Mouse (Mus musculus) embryonic stem cell, embryonic (primary cell): ENCODE results near the gene Hist1h4f.
"Not testable (repeated sequence)": the region's sequence is repeated elsewhere in the genome, so short reads cannot be mapped to it uniquely, and the experiment has no call there.

Experiments used
- CTCF ChIA-PET, 4 experiments: fragments of 300-600 bp in 2 of 4; fragments of 350-600 bp in 2 of 4; sonication (Branson Sonifier 250); formaldehyde crosslinking; loops; one replicate each; lab custom pipeline; 2022; ENCODE audit warnings: inconsistent platforms in 2 of 4; lab: Charles Lee
- POLR2A ChIA-PET, 4 experiments: fragments of 300-600 bp in 2 of 4; fragments of 350-600 bp in 2 of 4; sonication (Branson Sonifier 250); formaldehyde crosslinking; loops; one replicate each; lab custom pipeline; 2022; ENCODE audit warnings: antibody characterized with exemption in 4 of 4, inconsistent platforms in 1 of 4; lab: Charles Lee

Hist1h4f gene

GRCm38 (mm10) chr13:23551931-23552914 lies 775 bp upstream of the Hist1h4f start:
- POLR2A ChIA-PET: interaction anchor here (0.5 to 11.8 kb wide), 61 partner anchors 9 to 1515 kb away, joined by 3 to 692 read pairs (median 9); partner anchors contain the start of genes Hist1h2af (in 4 of the 4), Hist1h2bf (in 4 of the 4), Hist1h2ac (in 3 of the 4) and Hist1h2ad (in 3 of the 4)

GRCm38 (mm10) chr13:23550761-23551145 lies 695 bp downstream of the Hist1h4f start:
- ChIA-PET CTCF (interaction anchor here in 2 of 4 experiments (0.6 to 1.2 kb wide), 2 partner anchors 53 to 146 kb away, joined by 3 read pairs; no protein-coding TSS in a partner anchor), POLR2A (interaction anchor here (0.6 to 11.8 kb wide), 77 partner anchors 8 to 1508 kb away, joined by 3 to 692 read pairs (median 6); partner anchors contain the start of genes Hist1h2af (in 4 of the 4), Hist1h2ac (in 3 of the 4), Hist1h2ae (in 3 of the 4) and Hist1h2bc (in 3 of the 4))

More at GRCm38 (mm10) chr13:23551931-23552914, 775 bp upstream of the Hist1h4f start:
- CTCF ChIA-PET: interaction anchor here in 1 of 4 experiments (1.2 kb wide), 1 partner anchor 145 kb away, joined by 3 read pairs; no protein-coding TSS in a partner anchor

- POLR2A ChIA-PET: interaction anchor here in 3 of 4 experiments (0.5 to 24.7 kb wide), 24 partner anchors 7 to 193 kb away, joined by 3 to 692 read pairs (median 5); partner anchors contain the start of genes Hist1h2af (in 3 of the 3), Hist1h1d (in 2 of the 3), Hist1h4f (in 2 of the 3) and Hist1h4h (in 2 of the 3)
- CTCF ChIA-PET: interaction anchor here in 1 of 4 experiments (1.0 kb wide), 1 partner anchor 199 kb away, joined by 3 read pairs; no protein-coding TSS in a partner anchor
Observed at GRCm38 (mm10) chr13:23546694-23547093, 4.8 kb downstream of the Hist1h4f start.

- POLR2A ChIA-PET: interaction anchor here in 3 of 4 experiments (0.8 to 24.7 kb wide), 15 partner anchors 8 to 143 kb away, joined by 3 to 692 read pairs (median 10); partner anchors contain the start of genes Hist1h1d (in 2 of the 3), Hist1h2ae (in 2 of the 3), Hist1h2af (in 2 of the 3) and Hist1h2bg (in 2 of the 3)
Observed at GRCm38 (mm10) chr13:23544787-23545120, 6.7 kb downstream of the Hist1h4f start.

GRCm38 (mm10) chr13:23543965-23544786 lies 7.3 kb downstream of the Hist1h4f start, which contains the start of gene Hist1h3f:
Gene Hist1h3f, plus strand, starts transcription at chr13:23544052.
- POLR2A ChIA-PET: interaction anchor here (0.7 to 24.7 kb wide), 29 partner anchors 9 to 1501 kb away, joined by 3 to 692 read pairs (median 10); partner anchors contain the start of genes Hist1h2ae (in 3 of the 4), Hist1h2bg (in 3 of the 4), Hist1h4h (in 3 of the 4) and Hist1h1d (in 2 of the 4)
- CTCF ChIA-PET: no interaction called here

More at GRCm38 (mm10) chr13:23544787-23545120, 6.7 kb downstream of the Hist1h4f start:
- CTCF ChIA-PET: not testable (repeated sequence)

- POLR2A ChIA-PET: interaction anchor here (0.6 to 24.7 kb wide), 51 partner anchors 8 to 1500 kb away, joined by 3 to 692 read pairs (median 5); partner anchors contain the start of genes Hist1h2ac (in 3 of the 4), Hist1h2ae (in 3 of the 4), Hist1h2af (in 3 of the 4) and Hist1h2bg (in 3 of the 4)
- CTCF ChIA-PET: interaction anchor here in 2 of 4 experiments (0.8 to 1.1 kb wide), 2 partner anchors 10 to 78 kb away, joined by 3 read pairs; partner anchors contain the start of genes Btn1a1 (in 1 of the 2) and Hist1h2af (in 1 of the 2)
Observed at GRCm38 (mm10) chr13:23542999-23543607, 8.3 kb downstream of the Hist1h4f start, which contains the start of gene Hist1h2bh. Gene Hist1h2bh, minus strand, starts transcription at chr13:23543392.

GRCm38 (mm10) chr13:23542225-23542980 lies 9.0 kb downstream of the Hist1h4f start:
- CTCF ChIA-PET: interaction anchor here in 2 of 4 experiments (0.8 to 1.1 kb wide), 2 partner anchors 9 to 77 kb away, joined by 3 read pairs; partner anchors contain the start of genes Btn1a1 (in 1 of the 2) and Hist1h2af (in 1 of the 2)
- POLR2A ChIA-PET: interaction anchor here (0.6 to 24.7 kb wide), 60 partner anchors 8 to 221 kb away, joined by 3 to 692 read pairs (median 5); partner anchors contain the start of genes Hist1h2ac (in 3 of the 4), Hist1h2af (in 3 of the 4), Hist1h4f (in 3 of the 4) and Hist1h4h (in 3 of the 4)

- POLR2A ChIA-PET: interaction anchor here (0.5 to 24.7 kb wide), 50 partner anchors 7 to 1712 kb away, joined by 3 to 692 read pairs (median 6); partner anchors contain the start of genes Hist1h2ae (in 3 of the 4), Hist1h2bg (in 3 of the 4), Hist1h4d (in 3 of the 4) and Hist1h4f (in 3 of the 4)
- CTCF ChIA-PET: interaction anchor here in 1 of 4 experiments (1.8 kb wide), 1 partner anchor 15 kb away, joined by 3 read pairs; no protein-coding TSS in a partner anchor
Observed at GRCm38 (mm10) chr13:23541497-23541896, 10.0 kb downstream of the Hist1h4f start.

- CTCF ChIA-PET: interaction anchor here in 1 of 4 experiments (1.8 kb wide), 1 partner anchor 17 kb away, joined by 3 read pairs; no protein-coding TSS in a partner anchor
- POLR2A ChIA-PET: interaction anchor here (0.5 to 24.7 kb wide), 27 partner anchors 9 to 1504 kb away, joined by 3 to 692 read pairs (median 6); partner anchors contain the start of genes Hist1h2ae (in 3 of the 4), Hist1h2bg (in 3 of the 4), Hist1h4d (in 3 of the 4) and Hist1h4f (in 3 of the 4)
Observed at GRCm38 (mm10) chr13:23539821-23540220, 11.6 kb downstream of the Hist1h4f start.

- ChIA-PET CTCF (no interaction called here), POLR2A (interaction anchor here in 3 of 4 experiments (0.6 to 24.7 kb wide), 28 partner anchors 7 to 1494 kb away, joined by 3 to 692 read pairs (median 4); partner anchors contain the start of genes Hist1h2ae (in 3 of the 3), Hist1h2bg (in 3 of the 3), Hist1h4d (in 3 of the 3) and Hist1h4f (in 3 of the 3))
Observed at GRCm38 (mm10) chr13:23538249-23538648, 13.2 kb downstream of the Hist1h4f start.

GRCm38 (mm10) chr13:23537006-23537710 lies 14.3 kb downstream of the Hist1h4f start:
- ChIA-PET POLR2A (interaction anchor here in 3 of 4 experiments (0.8 to 24.7 kb wide), 36 partner anchors 9 to 1493 kb away, joined by 3 to 692 read pairs (median 4); partner anchors contain the start of genes Hist1h2ae (in 3 of the 3), Hist1h2bg (in 3 of the 3), Hist1h4d (in 3 of the 3) and Hist1h4f (in 3 of the 3)), CTCF (interaction anchor here in 1 of 4 experiments (1.4 kb wide), 1 partner anchor 135 kb away, joined by 3 read pairs; no protein-coding TSS in a partner anchor)

GRCm38 (mm10) chr13:23536076-23536822 lies 15.2 kb downstream of the Hist1h4f start:
- ChIA-PET POLR2A (interaction anchor here (0.5 to 24.7 kb wide), 40 partner anchors 8 to 1671 kb away, joined by 3 to 692 read pairs (median 5); partner anchors contain the start of genes Hist1h4f (in 4 of the 4), Hist1h2ae (in 3 of the 4), Hist1h2bg (in 3 of the 4) and Hist1h4d (in 3 of the 4)), CTCF (interaction anchor here in 2 of 4 experiments (0.6 to 1.4 kb wide), 3 partner anchors 134 to 136 kb away, joined by 3 read pairs; no protein-coding TSS in a partner anchor)
